Mouse (Mus musculus) A20 (cell line): Measurements from ENCODE around the gene Ms4a10.

ENCODE experiments used
- DNase-seq: peaks from one replicate; pipeline ENCODE4 v3.0.0-alpha.2; 2011; ENCODE audit warnings: low read depth, low spot score

Gene Ms4a10

GRCm38 (mm10) chr19:10959085-10959977 lies 15.1 kb downstream of the Ms4a10 start:
- DNase-seq = peak; percentile 75

GRCm38 (mm10) chr19:10952021-10952939 lies 22.2 kb downstream of the Ms4a10 start:
- DNase-seq = no peak

- DNase-seq = no peak
Observed at GRCm38 (mm10) chr19:10949558-10949957, 24.9 kb downstream of the Ms4a10 start.

- DNase-seq = peak; percentile 98
Observed at GRCm38 (mm10) chr19:10949112-10949511, 25.4 kb downstream of the Ms4a10 start, which contains the start of gene Ccdc86. Gene Ccdc86 (minus strand): TSS chr19:10949266.

GRCm38 (mm10) chr19:10948416-10948815 lies 26.1 kb downstream of the Ms4a10 start:
- DNase-seq = peak; percentile 23

- no peak for DNase-seq
Observed at GRCm38 (mm10) chr19:10947219-10947618, 27.3 kb downstream of the Ms4a10 start.

- no peak for DNase-seq
Observed at GRCm38 (mm10) chr19:10946506-10946905, 28.0 kb downstream of the Ms4a10 start.

- DNase-seq = peak; percentile 31
Observed at GRCm38 (mm10) chr19:10943955-10944354, 30.5 kb downstream of the Ms4a10 start.

GRCm38 (mm10) chr19:10940801-10941457 lies 33.5 kb downstream of the Ms4a10 start:
- no peak for DNase-seq

- no peak for DNase-seq
Observed at GRCm38 (mm10) chr19:10940097-10940800, 34.2 kb downstream of the Ms4a10 start.

GRCm38 (mm10) chr19:10938771-10939170 lies 35.7 kb downstream of the Ms4a10 start:
- DNase-seq = no peak

GRCm38 (mm10) chr19:10937110-10937563 lies 37.3 kb downstream of the Ms4a10 start, which contains the start of gene Ptgdr2:
Gene Ptgdr2 (plus strand): TSS chr19:10937160.
- no peak for DNase-seq

GRCm38 (mm10) chr19:10936077-10936476 lies 38.4 kb downstream of the Ms4a10 start:
- DNase-seq = peak; percentile 54

GRCm38 (mm10) chr19:10935029-10935428 lies 39.4 kb downstream of the Ms4a10 start:
- DNase-seq = no peak

GRCm38 (mm10) chr19:10930641-10931040 lies 43.8 kb downstream of the Ms4a10 start:
- DNase-seq = peak; percentile 29

- DNase-seq = no peak
Observed at GRCm38 (mm10) chr19:10926666-10927065, 47.8 kb downstream of the Ms4a10 start.

- DNase-seq = no peak
Observed at GRCm38 (mm10) chr19:10926123-10926621, 48.3 kb downstream of the Ms4a10 start.

- no peak for DNase-seq
Observed at GRCm38 (mm10) chr19:10924220-10924619, 50.2 kb downstream of the Ms4a10 start.

GRCm38 (mm10) chr19:10921058-10921457 lies 53.4 kb downstream of the Ms4a10 start:
- DNase-seq = no peak

GRCm38 (mm10) chr19:10920532-10920931 lies 53.9 kb downstream of the Ms4a10 start, which contains the start of gene Zp1:
Gene Zp1 (minus strand): TSS chr19:10920632.
- no peak for DNase-seq
